Mouse (Mus musculus): Measurements from ENCODE around the gene Rtn4ip1. TPM values are rescaled to one million over a fixed set of nuclear protein-coding genes. Genes with fewer than 3 reads are reported as not detected.

The Rtn4ip1 gene
- polyA plus RNA-seq (2015; fragmentation: Nextera tagmentation; extraction: Ambion mirVana): 13.4 and 14.8 TPM in 2 replicates

- Histone ChIP-seq H3K9me3 (replicated peaks; ENCODE audit: control insufficient read depth, low read length) (no peaks in the 10 kb centered on the region), H3K4me1 (ENCODE audit: control insufficient read depth, insufficient read depth, low read length) (peaks cover 4% of the 10 kb centered on the region), H3K9ac (ENCODE audit: low read length) (peak within 1 kb of the TSS; percentile 84), H3K4me3 (replicated peaks; ENCODE audit: low read length) (peak within 1 kb of the TSS; percentile 83), H3K27me3 (ENCODE audit: control insufficient read depth, insufficient read depth, low read length) (no peaks in the 10 kb centered on the region), H3K36me3 (ENCODE audit: control insufficient read depth, insufficient read depth, low read length) (no peaks in the 10 kb centered on the region; the same call in 1 of the 2 replicates), H3K4me2 (ENCODE audit: low read depth, low read length) (peak within 1 kb of the TSS; percentile 58), H3K27ac (ENCODE audit: low read length) (peak within 1 kb of the TSS; percentile 46)
- WGBS: under 1% methylated on average over 40 of the region's 40 CpGs
- peak; percentile 97 for ATAC-seq (ENCODE audit: insufficient read depth, low FRiP score)
These were observed at the start of gene Rtn4ip1, which contains the start of gene Qrsl1 for GRCm38 (mm10) chr10:43901578-43902194. TSS of gene Rtn4ip1 (plus strand) at chr10:43901807. TSS of gene Qrsl1 (minus strand) at chr10:43901745.

- no peaks in the 10 kb centered on the region for H3K4me1 ChIP-seq (ENCODE audit: control insufficient read depth, insufficient read depth, low read length)
- 0 out of 2 replicates have a peak, but pooled peaks cover 3% of the 10 kb centered on the region for H3K9me3 ChIP-seq (replicated peaks; ENCODE audit: control insufficient read depth, low read length)
- H3K4me2 ChIP-seq (ENCODE audit: low read depth, low read length): no peak overlapping the region
- H3K27ac ChIP-seq (ENCODE audit: low read length): no peak overlapping the region
- H3K36me3 ChIP-seq (ENCODE audit: control insufficient read depth, insufficient read depth, low read length): no peaks in the 10 kb centered on the region
- H3K27me3 ChIP-seq (ENCODE audit: control insufficient read depth, insufficient read depth, low read length): no peaks in the 10 kb centered on the region
- no peak overlapping the region for H3K4me3 ChIP-seq (replicated peaks; ENCODE audit: low read length)
- no peak overlapping the region for H3K9ac ChIP-seq (ENCODE audit: low read length)
- ATAC-seq (ENCODE audit: insufficient read depth, low FRiP score): no peak
- WGBS: 68% methylated on average over 5 of the region's 5 CpGs
These were observed 49.7 kb upstream of the Rtn4ip1 start for GRCm38 (mm10) chr10:43851898-43852297.

DNA sequence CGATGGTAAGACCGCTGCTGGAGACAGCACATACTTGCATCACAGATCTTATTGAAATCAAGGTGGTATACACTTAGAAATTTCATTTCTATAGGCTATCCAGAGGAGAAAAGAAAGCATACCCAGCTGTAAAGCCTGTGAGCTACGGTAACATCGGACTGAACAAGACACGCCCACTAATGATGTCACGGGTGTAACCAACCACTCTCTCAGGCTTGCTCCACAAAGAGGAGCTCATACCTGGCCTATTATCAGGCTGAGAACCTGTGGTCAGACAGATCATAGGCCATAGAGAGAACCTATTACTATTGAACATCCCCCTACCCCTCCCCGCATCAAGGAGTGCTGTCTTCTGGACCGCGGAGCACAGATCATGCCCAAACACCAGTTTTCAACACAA is 45.7 kb upstream of the Rtn4ip1 start:
- Histone ChIP-seq H3K9ac (ENCODE audit: low read length) (no peak overlapping the region), H3K4me3 (replicated peaks; ENCODE audit: low read length) (no peak overlapping the region), H3K27ac (ENCODE audit: low read length) (no peak overlapping the region), H3K9me3 (replicated peaks; ENCODE audit: control insufficient read depth, low read length) (0 out of 2 replicates have a peak, but pooled peaks cover 3% of the 10 kb centered on the region), H3K27me3 (ENCODE audit: control insufficient read depth, insufficient read depth, low read length) (no peaks in the 10 kb centered on the region), H3K36me3 (ENCODE audit: control insufficient read depth, insufficient read depth, low read length) (no peaks in the 10 kb centered on the region), H3K4me2 (ENCODE audit: low read depth, low read length) (no peak overlapping the region), H3K4me1 (ENCODE audit: control insufficient read depth, insufficient read depth, low read length) (no peaks in the 10 kb centered on the region)
- WGBS: 90% methylated on average over 9 of the region's 9 CpGs
- no peak for ATAC-seq (ENCODE audit: insufficient read depth, low FRiP score)

DNA sequence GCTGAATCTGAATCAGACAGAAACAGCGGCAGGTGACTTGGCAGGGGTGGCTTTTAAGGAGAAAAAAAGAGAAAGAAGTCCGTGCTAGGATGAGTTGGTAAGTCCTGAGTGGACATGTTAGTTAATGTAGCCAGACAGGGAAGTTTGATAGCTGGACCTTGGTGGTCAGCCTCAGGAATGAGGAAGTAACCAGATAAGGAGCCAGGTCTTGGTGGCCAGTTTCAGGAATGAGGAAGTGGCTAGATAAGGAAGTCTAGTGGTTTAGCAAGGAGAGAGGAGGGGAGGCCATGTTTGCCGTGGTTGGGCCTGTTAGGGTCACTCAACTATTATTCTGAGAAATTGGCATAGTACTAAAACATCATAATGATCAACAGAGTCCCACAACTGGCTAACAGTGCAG is 45.3 kb upstream of the Rtn4ip1 start:
- Histone ChIP-seq H3K4me1 (ENCODE audit: control insufficient read depth, insufficient read depth, low read length) (no peaks in the 10 kb centered on the region), H3K4me3 (replicated peaks; ENCODE audit: low read length) (no peak overlapping the region)

GRCm38 (mm10) chr10:43870752-43871151 is 30.9 kb upstream of the Rtn4ip1 start:
- no peaks in the 10 kb centered on the region for H3K4me1 ChIP-seq (ENCODE audit: control insufficient read depth, insufficient read depth, low read length)
- WGBS: 69% methylated on average over 10 of the region's 10 CpGs
- H3K4me3 ChIP-seq (replicated peaks; ENCODE audit: low read length): no peak overlapping the region
- no peaks in the 10 kb centered on the region for H3K36me3 ChIP-seq (ENCODE audit: control insufficient read depth, insufficient read depth, low read length)
- H3K27me3 ChIP-seq (ENCODE audit: control insufficient read depth, insufficient read depth, low read length): no peaks in the 10 kb centered on the region
- ATAC-seq (ENCODE audit: insufficient read depth, low FRiP score): no peak
- H3K4me2 ChIP-seq (ENCODE audit: low read depth, low read length): no peak overlapping the region
- no peak overlapping the region for H3K9ac ChIP-seq (ENCODE audit: low read length)
- H3K27ac ChIP-seq (ENCODE audit: low read length): no peak overlapping the region
- H3K9me3 ChIP-seq (replicated peaks; ENCODE audit: control insufficient read depth, low read length): no peaks in the 10 kb centered on the region

More for the DNA sequence above, 45.3 kb upstream of the Rtn4ip1 start:
- WGBS: 82% methylated on average over 3 of the region's 3 CpGs
- Histone ChIP-seq H3K9ac (ENCODE audit: low read length) (no peak overlapping the region), H3K27me3 (ENCODE audit: control insufficient read depth, insufficient read depth, low read length) (no peaks in the 10 kb centered on the region), H3K4me2 (ENCODE audit: low read depth, low read length) (no peak overlapping the region), H3K36me3 (ENCODE audit: control insufficient read depth, insufficient read depth, low read length) (no peaks in the 10 kb centered on the region), H3K27ac (ENCODE audit: low read length) (no peak overlapping the region), H3K9me3 (replicated peaks; ENCODE audit: control insufficient read depth, low read length) (0 out of 2 replicates have a peak, but pooled peaks cover 3% of the 10 kb centered on the region)
- ATAC-seq (ENCODE audit: insufficient read depth, low FRiP score): no peak

GRCm38 (mm10) chr10:43871458-43871857 is 30.1 kb upstream of the Rtn4ip1 start:
- Histone ChIP-seq H3K4me3 (replicated peaks; ENCODE audit: low read length) (no peak overlapping the region), H3K4me2 (ENCODE audit: low read depth, low read length) (no peak overlapping the region), H3K27ac (ENCODE audit: low read length) (no peak overlapping the region), H3K36me3 (ENCODE audit: control insufficient read depth, insufficient read depth, low read length) (no peaks in the 10 kb centered on the region), H3K27me3 (ENCODE audit: control insufficient read depth, insufficient read depth, low read length) (no peaks in the 10 kb centered on the region), H3K9me3 (replicated peaks; ENCODE audit: control insufficient read depth, low read length) (no peaks in the 10 kb centered on the region), H3K4me1 (ENCODE audit: control insufficient read depth, insufficient read depth, low read length) (no peaks in the 10 kb centered on the region), H3K9ac (ENCODE audit: low read length) (no peak overlapping the region)
- ATAC-seq (ENCODE audit: insufficient read depth, low FRiP score): no peak
- WGBS: 95% methylated on average over 1 of the region's 1 CpGs

DNA sequence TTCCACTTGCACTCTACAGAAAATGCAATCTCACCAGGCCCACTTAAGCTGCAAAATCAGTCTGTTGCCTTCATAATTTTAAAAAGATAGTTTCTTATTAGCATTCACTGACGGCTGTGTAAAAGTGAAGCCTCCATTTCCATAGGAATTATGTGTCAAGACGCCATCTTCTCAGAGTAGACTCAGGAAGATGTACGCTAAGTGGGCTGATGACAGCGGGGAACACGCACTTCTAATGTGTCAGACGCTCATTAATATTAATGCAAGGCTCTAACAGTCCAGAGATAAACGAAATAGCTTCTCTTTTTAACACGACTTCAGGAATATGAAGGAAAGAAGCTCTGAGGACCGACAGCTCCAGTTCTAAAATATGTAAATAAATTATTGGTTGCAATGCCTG is 13.9 kb upstream of the Rtn4ip1 start:
- H3K4me1 ChIP-seq (ENCODE audit: control insufficient read depth, insufficient read depth, low read length): no peaks in the 10 kb centered on the region
- H3K27me3 ChIP-seq (ENCODE audit: control insufficient read depth, insufficient read depth, low read length): no peaks in the 10 kb centered on the region
- WGBS: 85% methylated on average over 9 of the region's 9 CpGs
- H3K9ac ChIP-seq (ENCODE audit: low read length): no peak overlapping the region
- ATAC-seq (ENCODE audit: insufficient read depth, low FRiP score): no peak
- H3K4me3 ChIP-seq (replicated peaks; ENCODE audit: low read length): no peak overlapping the region
- no peak overlapping the region for H3K27ac ChIP-seq (ENCODE audit: low read length)
- 0 out of 2 replicates have a peak, but pooled peaks cover 7% of the 10 kb centered on the region for H3K36me3 ChIP-seq (ENCODE audit: control insufficient read depth, insufficient read depth, low read length)
- H3K9me3 ChIP-seq (replicated peaks; ENCODE audit: control insufficient read depth, low read length): no peaks in the 10 kb centered on the region
- no peak overlapping the region for H3K4me2 ChIP-seq (ENCODE audit: low read depth, low read length)

GRCm38 (mm10) chr10:43888976-43889375 is 12.6 kb upstream of the Rtn4ip1 start:
- H3K9me3 ChIP-seq (replicated peaks; ENCODE audit: control insufficient read depth, low read length): no peaks in the 10 kb centered on the region
- H3K9ac ChIP-seq (ENCODE audit: low read length): no peak overlapping the region
- no peak for ATAC-seq (ENCODE audit: insufficient read depth, low FRiP score)
- no peak overlapping the region for H3K4me2 ChIP-seq (ENCODE audit: low read depth, low read length)
- no peaks in the 10 kb centered on the region for H3K27me3 ChIP-seq (ENCODE audit: control insufficient read depth, insufficient read depth, low read length)
- whole genome bisulfite sequencing: 90% methylated on average over 16 of the region's 16 CpGs
- H3K27ac ChIP-seq (ENCODE audit: low read length): no peak overlapping the region
- no peaks in the 10 kb centered on the region for H3K4me1 ChIP-seq (ENCODE audit: control insufficient read depth, insufficient read depth, low read length)
- 0 out of 2 replicates have a peak, but pooled peaks cover 7% of the 10 kb centered on the region for H3K36me3 ChIP-seq (ENCODE audit: control insufficient read depth, insufficient read depth, low read length)
- no peak overlapping the region for H3K4me3 ChIP-seq (replicated peaks; ENCODE audit: low read length)

- H3K4me2 ChIP-seq (ENCODE audit: low read depth, low read length): no peak overlapping the region
These were observed 8.6 kb upstream of the Rtn4ip1 start for GRCm38 (mm10) chr10:43892971-43893370.

More at GRCm38 (mm10) chr10:43892971-43893370, 8.6 kb upstream of the Rtn4ip1 start:
- ATAC-seq (ENCODE audit: insufficient read depth, low FRiP score): no peak
- no peaks in the 10 kb centered on the region for H3K9me3 ChIP-seq (replicated peaks; ENCODE audit: control insufficient read depth, low read length)
- no peak overlapping the region for H3K4me3 ChIP-seq (replicated peaks; ENCODE audit: low read length)
- H3K9ac ChIP-seq (ENCODE audit: low read length): no peak overlapping the region
- no peaks in the 10 kb centered on the region for H3K27me3 ChIP-seq (ENCODE audit: control insufficient read depth, insufficient read depth, low read length)
- H3K4me1 ChIP-seq (ENCODE audit: control insufficient read depth, insufficient read depth, low read length): no peaks in the 10 kb centered on the region
- H3K36me3 ChIP-seq (ENCODE audit: control insufficient read depth, insufficient read depth, low read length): no peaks in the 10 kb centered on the region
- 91% methylated on average over 4 of the region's 4 CpGs for WGBS
- H3K27ac ChIP-seq (ENCODE audit: low read length): no peak overlapping the region
